Mouse (Mus musculus): ENCODE measurements around the gene Rapgef4.
A peak's percentile ranks its signal among the peaks of the same experiment; 100 is the strongest.

The Rapgef4 gene

DNA sequence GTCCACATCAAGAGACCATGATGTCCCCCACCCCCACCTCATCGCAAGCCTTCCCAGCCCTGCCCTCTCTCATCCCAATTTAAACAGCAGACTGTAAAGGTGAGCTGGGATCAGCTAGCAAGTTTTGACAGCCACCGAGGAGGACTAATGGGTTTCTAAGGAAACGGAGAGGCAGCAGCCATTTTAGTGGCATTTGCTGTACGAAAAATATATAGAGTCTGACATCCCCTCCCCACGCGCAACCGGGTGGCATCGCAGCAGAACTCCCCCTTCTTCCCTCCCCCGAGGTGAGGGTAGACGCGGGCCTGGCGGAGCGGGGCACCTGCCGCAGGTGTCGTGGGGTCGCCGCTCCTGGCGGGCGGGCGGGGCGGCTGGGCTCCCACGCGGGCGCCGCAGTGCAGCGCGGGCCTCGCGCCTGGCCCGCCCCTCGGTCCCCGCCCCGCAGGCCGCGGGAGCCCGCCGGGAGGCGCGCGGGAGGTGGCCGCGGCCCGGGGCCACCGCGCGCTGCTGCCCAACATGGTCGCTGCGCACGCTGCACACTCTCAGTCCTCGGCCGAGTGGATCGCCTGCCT is at the start of gene Rapgef4:
TSS of gene Rapgef4 (plus strand) at position 470 of the 572 bp plus-strand sequence.
- no peak for DNase-seq (ENCODE audit: low read depth)

DNA sequence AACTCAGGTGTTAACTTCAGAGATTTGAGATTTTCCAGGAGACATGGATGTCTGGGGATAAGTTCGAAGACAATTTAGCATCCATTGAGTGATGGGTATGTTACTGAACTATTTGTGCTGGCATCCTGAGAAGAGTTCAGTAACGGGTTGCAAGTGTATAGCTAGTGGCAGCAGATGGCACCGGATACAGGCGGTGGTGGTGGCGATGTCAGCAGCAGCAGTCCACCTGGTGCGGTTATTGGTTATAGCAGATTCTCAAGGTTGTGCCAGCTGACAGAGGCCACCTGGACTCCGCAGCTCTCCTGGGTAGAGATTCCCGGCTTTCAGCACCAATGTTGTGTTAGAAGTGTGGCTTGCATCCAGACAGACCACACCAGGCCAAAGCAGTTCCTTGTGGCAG is 47.0 kb upstream of the Rapgef4 start:
- no peak for DNase-seq (ENCODE audit: low read depth)

DNA sequence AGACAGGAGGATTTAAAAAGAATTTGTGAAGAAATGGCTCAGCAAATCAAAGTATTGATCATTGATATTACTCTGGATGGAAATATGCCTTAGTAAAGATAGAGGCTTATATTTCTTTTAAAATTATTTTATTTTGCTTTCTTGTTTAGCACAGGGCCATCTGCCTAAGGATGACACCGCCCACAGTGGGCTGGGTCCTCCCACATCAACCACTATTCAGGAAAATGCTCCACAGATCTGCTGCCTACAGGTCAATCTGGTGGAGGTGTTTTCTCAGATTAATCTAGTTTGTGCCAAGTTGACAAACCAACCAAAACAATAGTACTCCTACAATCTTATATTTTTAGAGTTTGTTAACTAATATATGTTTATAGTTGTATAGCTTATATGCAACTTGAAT is 44.3 kb upstream of the Rapgef4 start:
- no peak for DNase-seq (ENCODE audit: low read depth)

DNA sequence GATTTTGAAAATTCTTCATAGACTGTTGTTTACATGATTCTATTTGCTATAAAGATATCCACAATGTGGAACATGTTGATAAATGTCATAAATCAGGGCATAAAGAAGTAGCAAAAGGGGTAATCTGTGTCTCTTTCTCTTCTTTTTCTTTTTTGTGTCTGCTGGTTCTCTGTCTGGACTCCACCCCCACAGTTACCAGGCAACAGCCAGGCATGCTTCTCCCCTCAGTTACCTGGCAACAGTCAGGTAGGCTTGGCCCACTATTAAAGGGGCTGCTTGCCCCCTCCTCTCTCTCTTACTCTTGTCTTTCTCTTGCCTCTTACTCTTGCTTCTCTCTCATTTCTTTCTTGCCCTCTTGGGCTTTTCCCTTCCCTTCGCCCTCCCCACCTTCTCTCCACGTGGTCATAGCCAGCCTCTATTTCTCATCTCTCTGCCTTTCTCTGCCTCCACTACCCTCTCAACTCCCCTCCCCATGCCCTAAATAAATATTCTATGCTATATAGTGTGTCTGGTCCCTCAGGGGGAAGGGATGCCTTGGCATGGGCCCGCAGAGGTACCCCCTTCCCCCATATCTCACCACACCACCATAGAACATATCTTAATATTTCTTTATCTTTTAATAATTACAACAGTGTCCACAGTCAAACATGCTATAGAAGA is 43.3 kb upstream of the Rapgef4 start:
- DNase-seq (ENCODE audit: low read depth): no peak

DNA sequence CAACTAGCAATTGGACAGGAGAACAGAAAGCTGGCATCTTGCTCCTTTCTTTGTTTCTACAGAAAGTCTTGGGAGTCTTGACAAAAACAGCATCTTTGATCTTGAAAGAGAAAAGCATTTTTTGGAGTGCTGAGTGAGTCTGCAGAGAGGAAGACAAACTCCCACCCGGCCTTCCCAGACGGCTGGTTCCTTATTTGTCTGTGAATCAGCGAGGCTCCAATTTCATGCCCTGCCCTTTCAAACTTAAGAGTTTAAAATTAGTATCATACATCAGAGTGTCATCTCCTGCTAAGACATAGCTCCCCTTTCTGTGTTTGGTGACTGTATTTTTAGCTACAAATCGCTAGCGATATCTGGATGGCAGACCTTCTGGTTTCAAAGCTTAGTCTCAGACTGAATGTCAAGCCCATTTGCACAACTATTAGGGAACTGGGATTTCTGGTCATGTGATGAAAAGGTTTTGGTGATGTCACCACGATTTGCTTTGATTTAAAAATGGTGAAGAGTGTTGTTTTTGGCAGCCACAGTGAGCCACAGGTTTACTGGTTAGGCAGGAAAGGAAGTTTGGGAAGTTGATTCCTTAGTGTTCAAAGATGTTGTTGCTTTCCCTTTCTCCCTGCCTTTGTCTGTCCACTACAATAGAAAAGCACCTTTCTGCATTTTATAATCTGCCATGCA is 42.2 kb upstream of the Rapgef4 start:
- DNase-seq (ENCODE audit: low read depth): no peak

DNA sequence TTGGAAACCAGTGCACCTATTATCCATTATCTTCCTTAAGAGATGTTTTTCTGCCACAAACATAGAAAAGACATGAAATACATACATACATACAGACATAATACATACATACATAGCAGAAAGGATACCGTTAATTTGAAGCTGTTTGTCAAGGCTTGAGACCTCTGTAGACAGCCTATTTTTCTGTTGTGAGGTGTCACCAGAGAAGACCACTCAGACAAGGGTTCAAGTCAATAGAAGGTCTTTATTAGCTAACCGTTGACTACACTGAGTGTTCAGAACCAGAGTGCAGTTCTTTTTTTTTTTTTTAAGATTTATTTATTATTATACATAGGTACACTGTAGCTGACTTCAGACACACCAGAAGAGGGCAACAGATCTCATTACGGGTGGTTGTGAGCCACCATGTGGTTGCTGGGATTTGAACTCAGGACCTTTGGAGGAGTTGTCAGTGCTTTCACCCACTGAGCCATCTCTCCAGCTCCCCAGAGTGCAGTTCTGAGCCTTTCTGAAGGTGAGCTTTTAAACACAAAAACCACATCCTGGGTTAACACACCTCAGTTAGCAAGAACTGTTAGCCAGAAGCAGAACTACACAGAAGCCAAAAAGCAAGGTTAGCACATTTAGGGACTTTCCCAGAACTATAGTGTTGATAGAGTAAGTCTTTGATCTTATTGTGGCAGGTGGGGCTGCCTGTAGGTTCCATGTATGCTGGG is 39.9 kb upstream of the Rapgef4 start:
- peak; percentile 96 for DNase-seq (ENCODE audit: low read depth)

DNA sequence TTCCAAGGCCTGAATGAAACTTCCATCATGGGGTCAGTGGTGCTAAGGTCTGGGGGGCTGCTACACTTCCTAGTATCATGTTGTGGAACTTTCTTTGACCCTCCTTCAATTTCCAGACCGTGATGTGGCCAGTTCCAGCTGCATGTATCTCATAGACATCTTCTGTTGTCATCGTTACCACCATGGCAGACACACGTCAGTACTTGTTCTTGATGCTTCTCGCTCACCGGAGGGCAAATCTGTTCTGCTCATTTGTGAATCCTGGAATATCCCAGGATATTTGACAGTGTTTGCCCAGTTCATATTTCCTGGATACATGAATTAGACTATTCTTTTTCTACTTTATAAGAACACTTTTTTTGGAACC is 39.3 kb upstream of the Rapgef4 start:
- no peak for DNase-seq (ENCODE audit: low read depth)

DNA sequence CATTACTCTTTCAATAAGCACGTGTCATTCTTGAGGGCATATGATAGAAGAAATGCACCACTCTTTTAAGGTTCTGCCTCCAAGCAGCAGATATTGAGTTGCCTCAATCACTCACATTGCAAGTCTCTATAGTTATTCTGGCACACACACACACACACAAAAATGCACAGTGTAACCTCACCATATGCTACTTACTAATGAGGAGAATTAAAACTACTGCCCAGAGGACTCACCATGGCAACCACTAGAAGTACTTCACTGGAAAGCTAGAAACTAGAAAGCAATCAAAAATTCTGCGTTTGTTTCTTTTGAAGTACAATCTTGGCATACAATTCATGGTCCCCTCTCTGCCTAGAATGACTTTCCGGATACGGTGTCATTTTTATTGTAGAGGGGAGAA is 29.8 kb upstream of the Rapgef4 start:
- no peak for DNase-seq (ENCODE audit: low read depth)

DNA sequence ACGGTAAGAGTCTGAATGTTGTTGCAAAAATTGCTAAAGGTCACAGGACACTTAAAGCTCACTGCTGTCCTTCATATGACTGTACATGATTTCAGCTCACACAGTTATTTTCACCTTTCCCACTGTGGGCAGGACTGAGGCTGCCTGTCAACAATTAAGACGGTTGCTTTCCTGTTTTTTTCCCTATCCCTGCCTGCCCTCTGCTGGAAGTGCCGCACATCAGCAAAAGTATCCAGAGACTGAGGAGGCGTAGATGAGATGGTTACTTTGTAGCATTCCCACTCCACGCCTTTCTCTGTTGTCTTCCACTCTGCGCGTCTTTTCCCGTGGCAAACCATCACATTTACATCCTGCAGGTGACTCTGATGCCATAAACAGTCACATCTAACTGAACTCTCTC is 25.4 kb upstream of the Rapgef4 start:
- peak; percentile 65 for DNase-seq (ENCODE audit: low read depth)

DNA sequence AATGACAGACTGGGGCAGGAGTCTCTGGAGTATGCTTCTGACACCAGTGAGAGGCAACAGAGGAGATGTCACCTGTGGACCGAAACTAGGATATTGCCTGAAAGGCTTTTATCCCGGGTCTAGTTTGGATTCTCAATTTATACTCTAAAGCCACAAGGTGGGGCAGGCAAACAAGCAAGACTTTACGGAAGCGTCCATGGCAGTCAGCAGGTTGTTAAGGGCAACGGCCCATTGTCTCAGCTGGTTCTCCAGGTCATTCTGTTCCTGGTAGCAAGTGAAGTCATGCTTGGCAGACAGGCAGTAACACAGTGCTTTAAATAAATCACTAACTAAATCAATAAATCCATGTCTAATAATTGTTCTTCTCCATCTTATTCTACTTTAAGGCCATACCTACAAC is 24.6 kb upstream of the Rapgef4 start:
- no peak for DNase-seq (ENCODE audit: low read depth)

DNA sequence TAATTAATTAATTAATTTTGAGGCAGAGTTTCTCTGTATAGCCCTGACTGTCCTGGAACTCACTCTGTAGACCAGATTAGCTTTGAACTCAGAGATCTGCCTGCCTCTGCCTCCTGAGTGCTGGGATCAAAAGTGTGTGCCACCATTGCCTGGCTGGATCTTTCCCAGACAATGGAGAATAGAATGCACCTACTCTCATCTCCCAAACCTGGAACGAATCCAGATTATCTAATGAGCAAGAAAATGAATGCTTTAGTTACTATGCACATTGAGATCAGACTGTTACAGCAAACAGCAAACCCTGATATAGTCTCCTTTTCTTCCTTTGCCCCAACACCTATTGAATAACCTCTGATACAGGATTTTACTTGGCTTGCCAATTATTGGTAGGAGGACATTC is 23.1 kb upstream of the Rapgef4 start:
- no peak for DNase-seq (ENCODE audit: low read depth)

DNA sequence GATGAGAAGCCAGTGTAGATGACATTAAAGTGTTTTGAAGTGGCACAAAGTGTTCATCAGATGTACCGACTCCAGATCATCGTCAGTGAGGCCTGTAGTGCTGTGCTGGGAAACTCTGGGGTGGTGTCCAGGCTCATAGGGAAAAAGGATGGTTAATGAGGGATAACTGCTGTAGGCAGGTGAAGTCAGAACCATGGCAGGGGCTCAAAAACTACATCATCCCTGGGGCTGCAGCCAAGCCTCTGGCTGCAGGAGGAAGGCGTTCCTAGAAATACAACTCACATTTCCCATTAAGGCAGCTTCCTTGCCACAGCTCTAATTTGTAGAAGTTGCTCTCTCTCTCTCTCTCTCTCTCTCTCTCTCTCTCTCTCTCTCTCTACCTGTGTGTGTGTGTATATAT is 22.6 kb upstream of the Rapgef4 start:
- DNase-seq (ENCODE audit: low read depth): no peak

DNA sequence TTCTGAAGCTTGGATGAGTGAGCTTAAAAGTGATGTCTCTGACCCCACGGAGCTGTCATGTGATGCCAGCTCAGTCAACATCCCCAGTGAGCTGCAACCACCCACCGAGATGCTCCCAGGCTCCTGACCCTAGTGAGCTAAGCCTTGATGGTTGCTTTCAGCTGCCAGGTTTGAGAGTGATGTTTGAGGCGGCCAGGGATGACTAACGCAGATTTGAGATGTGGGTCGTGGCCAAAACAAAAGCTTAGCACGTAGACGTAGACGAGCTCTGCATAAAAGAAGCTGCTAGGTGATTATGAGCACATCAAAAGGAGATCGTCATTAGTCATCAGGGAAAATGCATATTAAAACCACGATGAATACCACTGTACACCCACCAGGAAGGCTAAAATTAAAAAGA is 16.8 kb upstream of the Rapgef4 start:
- no peak for DNase-seq (ENCODE audit: low read depth)

DNA sequence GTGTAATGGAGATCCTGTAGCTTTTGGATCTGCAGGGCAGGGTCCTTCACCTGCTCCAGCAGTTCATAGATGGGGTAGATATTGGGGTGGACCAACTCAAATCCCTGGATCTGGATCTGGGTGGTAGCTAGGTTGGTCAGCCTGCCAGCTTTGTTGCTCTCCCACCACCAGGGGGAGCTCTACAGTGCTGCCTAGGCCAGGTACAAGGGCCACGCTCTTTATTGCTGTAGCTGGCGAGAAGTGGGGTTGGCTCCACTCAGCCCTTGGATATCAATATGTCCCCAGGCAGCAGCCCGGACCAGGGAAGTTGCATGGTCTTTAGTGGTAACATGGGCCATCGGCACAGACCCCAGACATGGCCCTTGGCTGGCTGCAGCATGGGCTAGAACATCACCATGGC is 15.6 kb upstream of the Rapgef4 start:
- peak; percentile 79 for DNase-seq (ENCODE audit: low read depth)

DNA sequence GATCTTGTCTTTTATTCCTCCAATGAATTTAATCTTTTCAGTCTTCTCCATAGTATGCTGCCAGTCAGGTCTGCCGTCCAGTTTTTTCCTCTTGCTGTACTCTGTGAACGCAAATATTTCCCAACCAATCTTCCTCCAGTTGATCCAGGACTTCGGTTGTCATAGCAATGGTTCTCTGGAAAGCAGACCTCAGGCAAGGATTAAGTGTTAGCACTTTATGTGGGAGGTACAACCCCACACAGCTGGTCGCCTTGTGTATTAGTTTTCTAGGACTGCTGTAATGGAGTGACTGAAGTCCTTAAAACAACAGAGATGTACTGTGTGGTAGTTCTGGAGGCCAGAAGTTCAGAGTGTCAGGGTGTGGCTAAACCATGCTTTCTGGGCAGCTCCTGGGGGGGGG is 14.3 kb upstream of the Rapgef4 start:
- no peak for DNase-seq (ENCODE audit: low read depth)

DNA sequence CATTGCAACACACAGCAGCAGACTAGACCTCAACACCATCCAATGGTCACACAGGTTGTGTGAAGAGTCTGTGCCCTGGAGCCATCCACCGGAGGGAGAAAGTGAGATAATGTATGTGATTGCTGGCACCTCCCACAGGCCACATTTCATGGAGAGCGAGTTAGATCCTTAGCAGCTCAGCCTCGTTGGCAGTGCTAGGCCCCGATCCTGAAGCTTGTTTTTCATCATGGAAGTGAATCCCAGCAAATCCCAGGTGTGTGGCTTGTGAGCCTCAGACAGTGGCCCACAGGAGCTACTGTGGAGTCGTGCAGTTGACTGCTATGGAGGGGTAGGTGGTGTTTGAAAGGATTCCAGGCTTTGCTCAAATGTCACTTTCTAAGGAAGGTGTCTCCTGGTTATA is 13.2 kb upstream of the Rapgef4 start:
- no peak for DNase-seq (ENCODE audit: low read depth)

DNA sequence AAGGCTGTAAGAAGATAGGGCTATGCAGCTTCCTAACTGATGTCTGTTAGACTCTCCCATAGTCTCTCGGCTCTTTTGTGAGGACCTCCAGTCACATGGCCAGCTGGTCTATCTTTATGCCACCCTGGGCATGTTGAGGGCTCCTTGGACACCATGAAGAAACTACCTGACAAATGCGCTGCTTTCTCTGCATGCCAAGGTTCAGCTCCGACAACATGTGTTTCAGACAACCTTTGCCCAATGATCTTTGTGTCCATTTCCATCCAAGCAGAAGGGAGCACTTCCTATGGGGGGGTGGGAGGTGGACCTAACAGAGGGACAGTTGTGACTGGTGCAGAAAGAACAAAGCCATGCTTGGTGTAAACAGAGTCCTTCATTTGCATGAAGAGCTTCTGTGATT is 7.4 kb upstream of the Rapgef4 start:
- DNase-seq (ENCODE audit: low read depth): no peak

DNA sequence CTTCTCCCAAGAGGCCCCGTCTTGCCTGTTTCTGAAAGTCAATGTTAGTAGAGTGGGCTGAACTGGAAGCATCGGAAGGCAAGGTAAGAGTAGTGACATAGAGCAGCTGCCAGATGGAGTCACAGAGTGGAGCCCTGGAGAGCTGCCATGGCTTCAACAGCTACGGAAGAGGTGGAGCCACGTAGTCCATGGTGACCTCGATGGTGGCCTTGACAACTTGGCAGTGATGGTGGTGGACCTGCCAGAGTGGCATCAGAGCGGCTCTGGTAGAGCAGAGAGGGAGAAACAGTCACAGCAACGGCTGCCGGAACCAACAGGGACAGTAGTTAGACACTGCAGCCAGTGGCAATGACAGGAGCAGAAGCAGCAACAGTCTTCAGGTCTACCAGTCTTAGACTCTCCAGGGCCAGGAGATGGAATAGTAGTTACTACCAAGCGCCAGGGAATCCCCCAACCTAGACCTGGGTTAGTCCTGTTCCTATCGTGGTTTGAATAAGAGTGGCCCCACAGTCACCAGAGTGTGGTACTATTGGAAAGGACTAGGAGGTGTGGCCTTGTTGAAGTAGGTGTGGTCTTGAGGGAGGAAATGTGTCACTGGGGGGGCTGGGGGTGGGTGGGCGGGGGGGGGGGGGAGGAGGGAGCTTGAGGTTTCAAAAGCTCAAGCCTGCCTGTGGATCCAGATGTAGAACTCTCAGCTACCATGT is 6.7 kb upstream of the Rapgef4 start:
- peak; percentile 14 for DNase-seq (ENCODE audit: low read depth)

DNA sequence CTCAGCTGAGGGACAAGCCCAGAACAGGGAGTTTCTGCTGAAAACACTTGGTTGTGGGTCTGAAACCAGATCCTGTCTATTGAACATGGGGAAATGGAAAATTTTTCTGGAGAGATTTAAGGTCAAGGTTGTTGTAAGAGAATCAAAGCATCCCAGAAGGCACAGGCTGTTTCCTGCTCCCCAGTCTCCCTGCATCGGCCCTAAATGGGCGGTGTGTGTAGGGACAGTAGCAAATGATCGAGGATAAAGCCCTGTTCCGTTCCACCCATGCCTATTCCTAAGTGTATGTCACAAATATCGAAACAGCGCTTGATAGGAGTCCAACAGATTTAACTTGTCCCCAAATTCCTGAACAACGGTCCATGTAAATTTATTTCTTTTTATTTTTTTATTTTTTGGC is 1.1 kb upstream of the Rapgef4 start:
- no peak for DNase-seq (ENCODE audit: low read depth)

DNA sequence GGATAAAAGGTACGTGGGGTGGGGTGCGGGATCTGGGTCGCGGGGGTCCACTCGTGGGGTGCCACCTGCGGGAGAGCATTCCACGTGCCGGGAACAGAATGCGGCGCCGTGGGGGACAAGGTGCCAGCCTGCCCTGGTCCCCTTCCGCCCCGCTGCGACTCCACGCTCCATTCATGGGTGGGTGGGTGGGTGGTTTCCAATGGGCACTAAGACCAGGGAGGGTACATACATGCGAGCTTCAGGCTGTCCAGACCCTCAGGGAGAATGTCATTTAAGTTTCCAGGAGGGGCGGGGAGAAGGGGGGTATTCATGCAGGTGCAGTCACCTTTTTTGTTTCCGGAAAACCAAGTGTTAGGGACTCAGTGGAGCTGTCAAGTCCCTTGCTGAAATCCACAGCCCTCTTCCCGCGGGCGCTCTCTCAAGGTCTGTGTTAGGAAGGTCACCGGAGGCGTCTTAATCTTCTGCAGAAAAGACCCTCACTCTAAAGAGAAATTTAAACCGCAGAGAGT is 357 bp downstream of the Rapgef4 start:
- no peak for DNase-seq (ENCODE audit: low read depth)

DNA sequence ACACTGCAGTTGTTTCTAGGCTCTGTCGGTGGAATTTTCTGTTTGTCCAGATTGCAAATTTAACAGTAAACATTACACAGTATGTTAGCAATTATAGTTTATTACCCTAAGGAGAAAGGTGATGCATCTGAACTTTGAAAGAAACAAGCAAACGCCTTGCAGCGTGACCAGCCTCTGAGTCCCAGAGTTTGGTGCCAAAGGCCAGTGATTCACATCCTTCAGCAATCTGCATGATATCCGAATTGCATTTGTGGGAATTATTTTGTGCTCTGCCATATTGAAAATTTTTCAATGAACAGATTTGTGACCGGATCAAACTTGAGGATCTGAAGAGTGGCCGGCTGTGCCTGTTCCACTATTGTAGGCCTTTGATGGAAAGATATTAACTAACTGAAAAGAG is 856 bp downstream of the Rapgef4 start:
- DNase-seq (ENCODE audit: low read depth): no peak

DNA sequence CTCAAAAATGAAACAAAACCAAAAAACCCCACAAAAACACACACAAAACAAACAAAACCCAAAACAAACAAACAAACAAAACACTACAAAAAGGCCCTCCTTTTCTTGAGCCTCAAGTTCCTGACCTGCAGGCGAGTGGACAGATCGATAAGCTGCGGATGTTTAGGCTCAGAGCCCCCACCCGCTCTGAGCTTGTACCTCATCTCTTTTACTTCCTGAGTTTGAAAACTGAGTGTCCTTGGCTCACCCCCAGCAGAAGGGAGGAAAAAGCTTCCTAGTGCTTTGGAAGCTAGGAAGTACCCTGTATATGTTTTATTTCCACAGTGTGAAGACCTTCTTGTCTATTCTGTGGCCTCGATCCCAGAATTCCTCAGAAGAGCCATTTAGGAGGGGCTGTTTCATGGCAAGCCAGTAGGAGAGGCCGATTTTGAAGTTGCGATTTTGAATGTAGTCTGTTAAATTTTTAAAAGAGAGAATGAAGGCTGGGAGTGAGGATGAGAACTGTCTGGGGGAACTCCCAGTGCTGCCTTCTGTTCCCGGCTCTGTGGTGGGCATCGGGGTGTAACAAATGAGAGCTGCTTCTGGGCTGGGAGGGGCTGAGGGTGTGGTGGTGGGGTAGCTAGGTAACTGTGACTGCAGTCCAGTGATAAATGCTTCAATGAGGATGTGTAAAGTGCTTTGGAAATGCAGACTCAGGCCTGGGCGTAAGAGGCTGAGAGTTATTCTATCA is 2.0 kb downstream of the Rapgef4 start:
- no peak for DNase-seq (ENCODE audit: low read depth)
